Mouse (Mus musculus) retina, adult 2 months (tissue): ENCODE measurements around the gene Brwd1.
"Not testable (repeated sequence)": the region's sequence is repeated elsewhere in the genome, so short reads cannot be mapped to it uniquely, and the experiment has no call there.

Experiments used
- DNase-seq: peaks from one replicate; pipeline ENCODE4 v3.0.0-alpha.2; 2012; ENCODE audit warnings: low read depth, low spot score

Gene Brwd1

GRCm38 (mm10) chr16:96082301-96083178 is at the start of gene Brwd1:
Brwd1 (minus strand) TSS chr16:96082526.
- DNase-seq, result peak; percentile 75

- no peak for DNase-seq
These were observed 46.1 kb upstream of the Brwd1 start for GRCm38 (mm10) chr16:96128466-96128865.

GRCm38 (mm10) chr16:96127657-96128344 is 45.5 kb upstream of the Brwd1 start, which contains the start of gene Hmgn1:
Hmgn1 (minus strand) TSS chr16:96127729.
- DNase-seq, result peak; percentile 87

- DNase-seq, result no peak
These were observed 44.9 kb upstream of the Brwd1 start for GRCm38 (mm10) chr16:96127288-96127656.

- DNase-seq, result peak; percentile 77
These were observed 44.4 kb upstream of the Brwd1 start for GRCm38 (mm10) chr16:96126684-96127171.

- DNase-seq, result no peak
These were observed 37.8 kb upstream of the Brwd1 start for GRCm38 (mm10) chr16:96120022-96120623.

GRCm38 (mm10) chr16:96114729-96115128 is 32.4 kb upstream of the Brwd1 start:
- no peak for DNase-seq

GRCm38 (mm10) chr16:96112769-96113168 is 30.4 kb upstream of the Brwd1 start:
- DNase-seq, result no peak

- no peak for DNase-seq
These were observed 28.5 kb upstream of the Brwd1 start for GRCm38 (mm10) chr16:96110655-96111345.

GRCm38 (mm10) chr16:96109673-96110072 is 27.3 kb upstream of the Brwd1 start:
- DNase-seq, result no peak

- no peak for DNase-seq
These were observed 20.7 kb upstream of the Brwd1 start for GRCm38 (mm10) chr16:96103036-96103435.

- not testable (repeated sequence) for DNase-seq
These were observed 15.5 kb upstream of the Brwd1 start for GRCm38 (mm10) chr16:96097811-96098210.

GRCm38 (mm10) chr16:96095966-96096365 is 13.6 kb upstream of the Brwd1 start:
- no peak for DNase-seq

- no peak for DNase-seq
These were observed 9.5 kb upstream of the Brwd1 start for GRCm38 (mm10) chr16:96091515-96092504.

- DNase-seq, result no peak
These were observed 5.8 kb upstream of the Brwd1 start for GRCm38 (mm10) chr16:96088120-96088519.

GRCm38 (mm10) chr16:96087436-96087835 is 5.1 kb upstream of the Brwd1 start:
- DNase-seq, result no peak

- DNase-seq, result no peak
These were observed 4.7 kb upstream of the Brwd1 start for GRCm38 (mm10) chr16:96087001-96087400.

GRCm38 (mm10) chr16:96085597-96085996 is 3.3 kb upstream of the Brwd1 start:
- DNase-seq, result no peak

- DNase-seq, result no peak
These were observed 887 bp upstream of the Brwd1 start for GRCm38 (mm10) chr16:96083179-96083646.

- DNase-seq, result no peak
These were observed 534 bp downstream of the Brwd1 start for GRCm38 (mm10) chr16:96081742-96082241.
